Mouse (Mus musculus) erythroblast, adult 5-6 weeks (primary cell): ENCODE data around the gene Tcf20. TPM values are rescaled to one million over a fixed set of nuclear protein-coding genes. Genes with fewer than 3 reads are reported as not detected.

ENCODE experiments used
- ATAC-seq: replicated peaks from 2 replicates; pipeline ENCODE4 v1.8.0; 2016; ENCODE audit warnings: moderate number of reproducible peaks, mild to moderate bottlenecking, moderate TSS enrichment, inconsistent platforms; ENCODE audit not compliant: poor library complexity, low FRiP score, severe bottlenecking
- total RNA-seq, 2 experiments: library from RNA; stranded (forward) in 1 of 2; stranded (reverse) in 1 of 2; fragments of 150-400 nt in 1 of 2; fragments of 200-764, 138-1000 nt in 1 of 2; gene quantifications; 2 replicates each; pipeline versions ENCODE4 v1.2.3 to v1.2.4; 2015 to 2017; ENCODE audit warnings: low replicate concordance in 2 of 2

Tcf20 gene
- total RNA-seq, 2 experiments from 2014 or later, result 22.1 to 37.1 TPM

- no peak for ATAC-seq
Observed at GRCm38 (mm10) chr15:82856065-82856464, 131.6 kb downstream of the Tcf20 start.

- no peak for ATAC-seq
Observed at GRCm38 (mm10) chr15:82839146-82839545, 148.5 kb downstream of the Tcf20 start.

GRCm38 (mm10) chr15:82829917-82830316 lies 157.8 kb downstream of the Tcf20 start:
- ATAC-seq, result no peak

- ATAC-seq, result no peak
Observed at GRCm38 (mm10) chr15:82825866-82826265, 161.8 kb downstream of the Tcf20 start.

GRCm38 (mm10) chr15:82822347-82822746 lies 165.3 kb downstream of the Tcf20 start:
- no peak for ATAC-seq

- ATAC-seq, result no peak
Observed at GRCm38 (mm10) chr15:82821657-82822056, 166.0 kb downstream of the Tcf20 start.

- ATAC-seq, result no peak
Observed at GRCm38 (mm10) chr15:82815296-82815695, 172.4 kb downstream of the Tcf20 start.

- 0 out of 2 replicates have a peak, but pooled peaks have one; percentile 49 for ATAC-seq
Observed at GRCm38 (mm10) chr15:82814806-82815205, 172.9 kb downstream of the Tcf20 start.

GRCm38 (mm10) chr15:82814321-82814720 lies 173.4 kb downstream of the Tcf20 start:
- ATAC-seq, result no peak

GRCm38 (mm10) chr15:82810556-82810955 lies 177.1 kb downstream of the Tcf20 start:
- 0 out of 2 replicates have a peak, but pooled peaks have one; percentile 55 for ATAC-seq

GRCm38 (mm10) chr15:82809511-82809910 lies 178.2 kb downstream of the Tcf20 start:
- ATAC-seq, result no peak

GRCm38 (mm10) chr15:82806969-82807763 lies 180.5 kb downstream of the Tcf20 start:
- no peak for ATAC-seq

GRCm38 (mm10) chr15:82804708-82805639 lies 182.7 kb downstream of the Tcf20 start:
- peak; percentile 77; the same call in 1 of the 2 replicates for ATAC-seq

GRCm38 (mm10) chr15:82795936-82796440 lies 191.7 kb downstream of the Tcf20 start:
- ATAC-seq, result no peak

GRCm38 (mm10) chr15:82794277-82794676 lies 193.4 kb downstream of the Tcf20 start, which contains the start of gene Cyp2d26:
TSS of gene Cyp2d26 (minus strand) at chr15:82794294.
- no peak for ATAC-seq

- ATAC-seq, result no peak
Observed at GRCm38 (mm10) chr15:82793868-82794267, 193.8 kb downstream of the Tcf20 start.

- no peak for ATAC-seq
Observed at GRCm38 (mm10) chr15:82793454-82793853, 194.2 kb downstream of the Tcf20 start.

GRCm38 (mm10) chr15:82792566-82792965 lies 195.1 kb downstream of the Tcf20 start:
- no peak for ATAC-seq

- no peak for ATAC-seq
Observed at GRCm38 (mm10) chr15:82784581-82784980, 203.1 kb downstream of the Tcf20 start.

GRCm38 (mm10) chr15:82783800-82784199 lies 203.9 kb downstream of the Tcf20 start:
- no peak for ATAC-seq
